Mouse (Mus musculus) urinary bladder, postnatal 36 days (tissue): ENCODE measurements around the gene Med8.

ENCODE experiments used
- DNase-seq, 2 experiments: peaks; one replicate each; pipeline ENCODE4 v3.0.0; 2022; ENCODE audit warnings: low spot score in 2 of 2, mixed read lengths in 1 of 2

Med8 gene

GRCm38 (mm10) chr4:118415779-118416178, 6.6 kb downstream of the Med8 start:
- no peak for DNase-seq

- no peak for DNase-seq
These were observed 7.2 kb downstream of the Med8 start for GRCm38 (mm10) chr4:118416329-118416728.

GRCm38 (mm10) chr4:118417112-118417797, 8.1 kb downstream of the Med8 start:
- no peak for DNase-seq

- no peak for DNase-seq
These were observed 12.2 kb downstream of the Med8 start for GRCm38 (mm10) chr4:118421384-118421783.

- DNase-seq: no peak
These were observed 15.5 kb downstream of the Med8 start for GRCm38 (mm10) chr4:118424541-118425160.

GRCm38 (mm10) chr4:118425374-118425773, 16.2 kb downstream of the Med8 start:
- no peak for DNase-seq

GRCm38 (mm10) chr4:118427415-118427767, 18.3 kb downstream of the Med8 start:
- DNase-seq: no peak

GRCm38 (mm10) chr4:118427768-118428451, 18.8 kb downstream of the Med8 start, which contains the start of gene Elovl1:
Gene Elovl1 (plus strand): TSS chr4:118428093.
- DNase-seq: peak; percentile 84 to 91

GRCm38 (mm10) chr4:118428531-118429214, 19.5 kb downstream of the Med8 start:
- DNase-seq: peak; percentile 38 to 43

- peak; percentile 67 to 73 for DNase-seq
These were observed 20.2 kb downstream of the Med8 start for GRCm38 (mm10) chr4:118429215-118429895.

- DNase-seq: no peak
These were observed 23.2 kb downstream of the Med8 start for GRCm38 (mm10) chr4:118432332-118432731.

- DNase-seq: peak; percentile 87 to 90
These were observed 27.9 kb downstream of the Med8 start, which contains the start of gene Cdc20 for GRCm38 (mm10) chr4:118436820-118437603. Gene Cdc20 (minus strand): TSS chr4:118437352.

GRCm38 (mm10) chr4:118437829-118438253, 28.7 kb downstream of the Med8 start:
- DNase-seq: no peak

GRCm38 (mm10) chr4:118445088-118445487, 36.0 kb downstream of the Med8 start:
- DNase-seq: no peak

- peak; percentile 29 to 44 for DNase-seq
These were observed 36.8 kb downstream of the Med8 start for GRCm38 (mm10) chr4:118445781-118446414.

- DNase-seq: no peak
These were observed 37.4 kb downstream of the Med8 start for GRCm38 (mm10) chr4:118446415-118447153.

- no peak for DNase-seq
These were observed 48.3 kb downstream of the Med8 start, which contains the start of gene Mpl for GRCm38 (mm10) chr4:118457345-118457975. Gene Mpl (minus strand): TSS chr4:118457513.

- DNase-seq: no peak
These were observed 55.8 kb downstream of the Med8 start for GRCm38 (mm10) chr4:118464956-118465355.
